Mouse (Mus musculus) myocyte (in vitro differentiated cells): Measurements from ENCODE around the gene Mbd6.

Experiments used
- E2F4 ChIP-seq: IDR thresholded peaks from one replicate; pipeline ENCODE4 v1.6.1; 2011; ENCODE audit warnings: mild to moderate bottlenecking, control low read depth, moderate library complexity; ENCODE audit not compliant: insufficient read depth
- MAX ChIP-seq: IDR thresholded peaks from one replicate; pipeline ENCODE4 v1.6.1; 2011; ENCODE audit warnings: low read depth, mild to moderate bottlenecking, control low read depth
- MYOD1 ChIP-seq, 3 experiments: IDR thresholded peaks; one replicate each; pipeline ENCODE4 v1.6.1; 2011; ENCODE audit warnings: control low read depth in 2 of 3, low read depth in 2 of 3, mild to moderate bottlenecking in 2 of 3, moderate library complexity in 1 of 3; ENCODE audit not compliant: insufficient read length in 2 of 3, control insufficient read depth in 1 of 3
- POLR2A ChIP-seq: IDR thresholded peaks from one replicate; pipeline ENCODE4 v1.6.1; 2011; ENCODE audit warnings: low read depth, mild to moderate bottlenecking, control low read depth, moderate library complexity; ENCODE audit not compliant: insufficient read length
- TCF12 ChIP-seq: IDR thresholded peaks from one replicate; pipeline ENCODE4 v1.6.1; 2011; ENCODE audit warnings: mild to moderate bottlenecking, control low read depth; ENCODE audit not compliant: poor library complexity, insufficient read depth, severe bottlenecking

DNA sequence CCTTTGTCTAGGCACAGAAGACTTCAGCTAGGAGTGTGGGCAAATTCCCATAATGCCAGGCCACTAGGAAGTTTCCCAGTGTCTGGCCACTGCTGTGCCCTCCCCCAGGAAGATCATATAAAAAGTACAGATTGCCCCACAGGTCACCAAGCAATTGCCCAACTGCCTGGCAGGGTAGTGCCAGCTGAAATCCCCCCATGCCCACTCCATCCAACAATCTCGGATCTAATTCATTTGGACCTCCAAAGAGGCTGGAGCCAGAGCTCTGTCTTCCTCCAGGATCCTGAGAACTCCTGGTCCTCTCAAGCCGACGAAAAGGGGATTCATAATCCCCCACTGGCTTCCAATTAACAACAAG is 903 bp downstream of the Mbd6 start:
- TF ChIP-seq POLR2A = no peak
- TF ChIP-seq MYOD1 (IDR thresholded peaks at IDR 0.05; ENCODE audit: control insufficient read depth in 1 of 3, insufficient read length in 2 of 3, low read depth in 2 of 3) = no peak
- no peak for TF ChIP-seq E2F4
- no peak for TF ChIP-seq TCF12
- TF ChIP-seq MAX = no peak
